Mouse (Mus musculus) embryonic facial prominence, embryonic 13.5 days (tissue): ENCODE results near the gene Gdi1. TPM values are rescaled to one million over a fixed set of nuclear protein-coding genes. Genes with fewer than 3 reads are reported as not detected.

Source experiments
- ATAC-seq: fragments of 200-750 bp; cut with Nextera tagmentation; 2 replicates; pipeline ENCODE4 v1.8.0; 2017; ENCODE audit warnings: low read depth; ENCODE audit not compliant: insufficient number of reproducible peaks, insufficient read depth, low FRiP score, low TSS enrichment
- H3K27ac ChIP-seq: fragments of 300-500 bp; sonication (generic); 2 replicates; pipeline ENCODE4 v1.5.1; 2015; ENCODE audit warnings: moderate library complexity, mild to moderate bottlenecking, inconsistent platforms
- H3K27me3 ChIP-seq: fragments of 300-500 bp; sonication (generic); 2 replicates; pipeline ENCODE4 v1.6.1; 2015; ENCODE audit warnings: mild to moderate bottlenecking, inconsistent platforms
- H3K36me3 ChIP-seq: fragments of 300-500 bp; sonication (generic); 2 replicates; pipeline ENCODE4 v1.6.1; 2015; ENCODE audit warnings: mild to moderate bottlenecking, inconsistent platforms
- H3K4me1 ChIP-seq: fragments of 300-500 bp; sonication (generic); 2 replicates; pipeline ENCODE4 v1.6.1; 2015; ENCODE audit warnings: inconsistent platforms
- H3K4me2 ChIP-seq: fragments of 300-500 bp; sonication (generic); 2 replicates; pipeline ENCODE4 v1.6.1; 2015; ENCODE audit warnings: moderate library complexity, mild to moderate bottlenecking, inconsistent platforms
- H3K4me3 ChIP-seq: fragments of 300-500 bp; sonication (generic); 2 replicates; pipeline ENCODE4 v1.5.1; 2015; ENCODE audit warnings: mild to moderate bottlenecking, inconsistent platforms
- H3K9ac ChIP-seq: fragments of 300-500 bp; sonication (generic); 2 replicates; pipeline ENCODE4 v1.6.1; 2015; ENCODE audit warnings: mild to moderate bottlenecking, inconsistent platforms
- H3K9me3 ChIP-seq: fragments of 300-500 bp; sonication (generic); 2 replicates; pipeline ENCODE4 v1.6.1; 2016; ENCODE audit warnings: inconsistent platforms
- WGBS: fragments of 180-500 bp; shearing (Covaris S2); methylation state at CpG from one replicate; pipeline ENCODE4 v1.1.7; 2015; ENCODE audit warnings: mixed read lengths; 5-methylcytosine and 5-hydroxymethylcytosine counted together
- polyA plus RNA-seq: library from polyadenylated mRNA; unstranded; fragments of >200 nt; fragmentation: Nextera tagmentation; extraction: Ambion mirVana; gene quantifications from 2 replicates; pipeline ENCODE4 v1.2.1, GENCODE M21; 2015

Gene Gdi1
- polyA plus RNA-seq, 1 experiment from 2014 or later = 254 TPM

GRCm38 (mm10) chrX:74282395-74283091, 22.3 kb upstream of the Gdi1 start:
- peak overlapping the region; percentile 70 for H3K4me2 ChIP-seq
- H3K36me3 ChIP-seq = no peaks in the 10 kb centered on the region
- H3K9ac ChIP-seq = peak overlapping the region; percentile 84
- peak; percentile 60; the same call in 1 of the 2 replicates for ATAC-seq
- peak overlapping the region; percentile 63 for H3K4me3 ChIP-seq
- peak overlapping the region; percentile 87 for H3K27ac ChIP-seq
- no peaks in the 10 kb centered on the region for H3K9me3 ChIP-seq
- H3K27me3 ChIP-seq = no peaks in the 10 kb centered on the region
- peaks cover 11% of the 10 kb centered on the region for H3K4me1 ChIP-seq
- 23% methylated on average over 39 of the region's 39 CpGs for WGBS

DNA sequence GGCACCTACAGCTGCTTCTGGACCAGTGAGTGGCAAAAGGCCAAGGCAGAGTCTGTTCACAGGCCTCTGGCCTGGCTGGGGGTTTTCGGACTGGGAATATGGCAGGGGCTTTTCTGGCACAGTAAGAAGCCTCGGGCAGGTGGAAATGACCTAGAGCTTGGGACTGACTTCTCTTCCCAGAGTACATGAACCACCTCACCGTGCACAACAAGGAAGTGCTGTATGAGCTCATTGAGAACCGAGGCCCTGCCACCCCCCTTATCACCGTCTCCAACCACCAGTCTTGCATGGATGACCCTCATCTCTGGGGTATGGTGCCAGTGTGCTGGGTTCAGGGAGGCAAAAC, 21.7 kb upstream of the Gdi1 start:
- peak overlapping the region; percentile 84 for H3K9ac ChIP-seq
- WGBS = 38% methylated on average over 5 of the region's 5 CpGs
- H3K36me3 ChIP-seq = peaks cover 2% of the 10 kb centered on the region
- H3K4me3 ChIP-seq = peak overlapping the region; percentile 63
- H3K27me3 ChIP-seq = no peaks in the 10 kb centered on the region
- H3K9me3 ChIP-seq = no peaks in the 10 kb centered on the region
- ATAC-seq = no peak
- peak overlapping the region; percentile 70 for H3K4me2 ChIP-seq
- H3K27ac ChIP-seq = peak overlapping the region; percentile 87
- H3K4me1 ChIP-seq = peaks cover 11% of the 10 kb centered on the region

GRCm38 (mm10) chrX:74293431-74293830, 11.4 kb upstream of the Gdi1 start:
- no peak for ATAC-seq

GRCm38 (mm10) chrX:74296538-74297448, 8.0 kb upstream of the Gdi1 start, which contains the start of gene Atp6ap1:
Atp6ap1 (plus strand) TSS chrX:74297097.
- 22% methylated on average over 37 of the region's 37 CpGs for WGBS
- peak; percentile 95 for ATAC-seq
- H3K36me3 ChIP-seq = peaks cover 18% of the 10 kb centered on the region
- H3K4me2 ChIP-seq = peak within 1 kb of the TSS; percentile 66
- H3K27ac ChIP-seq = peak within 1 kb of the TSS; percentile 69
- no peaks in the 10 kb centered on the region for H3K9me3 ChIP-seq
- H3K9ac ChIP-seq = peak within 1 kb of the TSS; percentile 82
- peak within 1 kb of the TSS; percentile 64 for H3K4me3 ChIP-seq
- no peaks in the 10 kb centered on the region for H3K4me1 ChIP-seq
- no peaks in the 10 kb centered on the region for H3K27me3 ChIP-seq

More at GRCm38 (mm10) chrX:74293431-74293830, 11.4 kb upstream of the Gdi1 start:
- H3K36me3 ChIP-seq = peaks cover 13% of the 10 kb centered on the region
- H3K9ac ChIP-seq = no peak overlapping the region
- no peak overlapping the region for H3K4me2 ChIP-seq
- WGBS = 74% methylated on average over 4 of the region's 4 CpGs
- no peaks in the 10 kb centered on the region for H3K27me3 ChIP-seq
- H3K9me3 ChIP-seq = no peaks in the 10 kb centered on the region
- no peak overlapping the region for H3K27ac ChIP-seq
- H3K4me1 ChIP-seq = no peaks in the 10 kb centered on the region
- H3K4me3 ChIP-seq = no peak overlapping the region

DNA sequence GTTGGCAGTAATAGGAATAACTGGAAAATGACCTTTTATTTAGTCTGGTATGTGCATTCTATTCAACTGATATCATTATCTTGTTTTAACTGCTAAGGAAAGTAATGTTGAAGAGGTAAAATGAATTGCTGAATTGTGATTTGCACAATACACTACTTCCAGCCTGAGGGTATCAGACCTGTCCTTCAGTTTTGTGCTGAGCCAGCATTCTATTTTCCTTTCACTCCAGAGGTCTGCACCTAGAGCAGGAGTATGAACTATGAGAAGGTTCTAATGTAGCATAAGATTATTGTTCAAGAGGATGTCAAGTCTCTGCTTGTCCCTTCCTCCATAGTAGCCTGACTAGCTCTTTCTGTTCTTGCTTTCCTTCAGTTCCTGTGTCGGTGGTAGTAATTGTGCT, 6.5 kb upstream of the Gdi1 start:
- no peak for ATAC-seq
- Histone ChIP-seq H3K9me3 (no peaks in the 10 kb centered on the region), H3K4me1 (no peaks in the 10 kb centered on the region), H3K4me3 (no peak overlapping the region), H3K4me2 (no peak overlapping the region), H3K36me3 (peaks cover 34% of the 10 kb centered on the region), H3K27me3 (no peaks in the 10 kb centered on the region), H3K9ac (no peak overlapping the region), H3K27ac (no peak overlapping the region)
- WGBS = 70% methylated on average over 1 of the region's 1 CpGs

GRCm38 (mm10) chrX:74299721-74300120, 5.1 kb upstream of the Gdi1 start:
- Histone ChIP-seq H3K27me3 (no peaks in the 10 kb centered on the region), H3K9ac (no peak overlapping the region), H3K27ac (no peak overlapping the region), H3K4me3 (no peak overlapping the region), H3K4me1 (no peaks in the 10 kb centered on the region), H3K36me3 (peaks cover 42% of the 10 kb centered on the region), H3K4me2 (no peak overlapping the region), H3K9me3 (no peaks in the 10 kb centered on the region)
- WGBS = 83% methylated on average over 3 of the region's 3 CpGs
- no peak for ATAC-seq

GRCm38 (mm10) chrX:74312540-74313464, 8.0 kb downstream of the Gdi1 start, which contains the start of gene Fam50a:
Fam50a (plus strand) TSS chrX:74313033.
- Histone ChIP-seq H3K9me3 (no peaks in the 10 kb centered on the region), H3K27me3 (no peaks in the 10 kb centered on the region), H3K27ac (peak within 1 kb of the TSS; percentile 85), H3K4me3 (peak within 1 kb of the TSS; percentile 63), H3K4me2 (peak within 1 kb of the TSS; percentile 68), H3K36me3 (peaks cover 33% of the 10 kb centered on the region), H3K4me1 (peaks cover 3% of the 10 kb centered on the region; the same call in 1 of the 2 replicates), H3K9ac (peak within 1 kb of the TSS; percentile 83)
- ATAC-seq = peak; percentile 88
- WGBS = 27% methylated on average over 58 of the region's 59 CpGs

DNA sequence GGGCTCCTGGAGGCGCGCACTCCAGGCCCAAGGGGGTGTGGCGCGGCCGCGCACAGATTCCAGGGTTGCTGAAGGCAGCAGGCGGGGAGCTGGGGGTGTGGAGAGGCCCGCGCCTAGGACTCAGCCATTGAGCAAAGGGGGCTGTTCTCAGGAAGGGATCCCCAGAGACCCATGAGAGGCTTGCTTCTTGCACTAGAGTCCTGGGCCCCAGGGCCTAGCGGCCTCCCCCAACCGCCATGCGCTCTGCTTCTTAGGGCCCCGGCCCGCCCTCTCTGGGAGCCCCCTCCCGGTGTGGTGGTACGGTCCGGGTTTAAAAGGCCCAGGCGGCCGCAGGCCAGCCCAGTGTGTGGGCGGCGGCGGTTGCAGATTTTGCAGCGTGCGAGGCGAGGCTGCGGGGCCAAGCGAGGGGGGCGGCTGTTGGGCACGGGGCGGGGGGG, 23.9 kb downstream of the Gdi1 start, which contains the start of gene Plxna3:
Gene Plxna3 (plus strand): TSS at position 342 of the 437 bp plus-strand sequence.
- Histone ChIP-seq H3K4me3 (peak within 1 kb of the TSS; percentile 52), H3K4me2 (peak within 1 kb of the TSS; percentile 69), H3K36me3 (peaks cover 8% of the 10 kb centered on the region; the same call in 1 of the 2 replicates), H3K9ac (peak within 1 kb of the TSS; percentile 72), H3K27me3 (no peaks in the 10 kb centered on the region), H3K27ac (peak within 1 kb of the TSS; percentile 84), H3K4me1 (peaks cover 19% of the 10 kb centered on the region), H3K9me3 (no peaks in the 10 kb centered on the region)
- 23% methylated on average over 30 of the region's 30 CpGs for WGBS
- ATAC-seq = peak; percentile 87

- ATAC-seq = peak; percentile 56; the same call in 1 of the 2 replicates
- Histone ChIP-seq H3K4me3 (peak overlapping the region; percentile 52), H3K4me1 (peaks cover 19% of the 10 kb centered on the region), H3K4me2 (peak overlapping the region; percentile 69), H3K9ac (peak overlapping the region; percentile 72), H3K9me3 (no peaks in the 10 kb centered on the region), H3K27me3 (no peaks in the 10 kb centered on the region), H3K27ac (peak overlapping the region; percentile 84; the same call in 1 of the 2 replicates), H3K36me3 (peaks cover 9% of the 10 kb centered on the region; the same call in 1 of the 2 replicates)
- WGBS = 29% methylated on average over 10 of the region's 10 CpGs
These were observed 24.4 kb downstream of the Gdi1 start for GRCm38 (mm10) chrX:74329215-74329671.

GRCm38 (mm10) chrX:74330166-74330930, 25.6 kb downstream of the Gdi1 start:
- Histone ChIP-seq H3K4me2 (peak overlapping the region; percentile 69), H3K36me3 (peaks cover 9% of the 10 kb centered on the region; the same call in 1 of the 2 replicates), H3K9me3 (no peaks in the 10 kb centered on the region), H3K27me3 (no peaks in the 10 kb centered on the region), H3K9ac (peak overlapping the region; percentile 72), H3K4me3 (peak overlapping the region; percentile 52), H3K27ac (no peak overlapping the region), H3K4me1 (peaks cover 19% of the 10 kb centered on the region)
- WGBS = 42% methylated on average over 2 of the region's 2 CpGs
- ATAC-seq = no peak
